Comparison of ENCODE assay signal across 8 mouse cellular contexts in the genomic region with DNA sequence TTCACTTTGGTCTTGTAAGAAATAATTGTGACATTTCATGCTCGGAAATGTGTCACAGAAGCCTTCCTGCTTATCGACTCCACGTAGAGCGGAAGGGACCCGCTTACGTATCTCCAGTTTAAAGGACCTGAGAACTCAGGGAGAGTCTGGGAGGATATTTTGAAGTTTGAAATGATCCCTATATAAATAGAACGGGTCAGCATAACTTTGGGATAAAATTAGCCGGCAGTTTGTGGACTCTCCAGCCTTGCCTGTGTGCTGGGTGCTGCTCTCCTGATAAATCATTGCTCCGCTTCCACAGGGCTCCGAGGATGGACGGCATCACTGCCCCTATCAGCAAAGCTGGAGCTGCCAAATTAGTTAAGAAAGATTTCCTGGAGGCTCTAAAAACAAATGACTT. TPM values are rescaled to one million over a fixed set of nuclear protein-coding genes. Genes with fewer than 3 reads are reported as not detected.
DNase-seq lines count a peak whose midpoint lies in the region; ATAC-seq and TF ChIP-seq lines count a peak whose summit lies in the region.

No protein-coding gene starts in this region.

- H3K9me3 ChIP-seq in lung, embryonic 14.5 days (ENCODE audit: low read depth, low read length), result no peaks in the 10 kb centered on the region
- no peaks in the 10 kb centered on the region for H3K9me3 ChIP-seq in neural tube, embryonic 12.5 days

- H3K4me3 ChIP-seq in lung, embryonic 14.5 days (ENCODE audit: low read depth, low read length), result peak overlapping the region; percentile 37
- peak overlapping the region; percentile 21 for H3K4me3 ChIP-seq in neural tube, embryonic 12.5 days

- DNase-seq in lung, embryonic 14.5 days, result peak; percentile 62
- no peak for DNase-seq in lung, adult 18-20 months
- peak; percentile 20 to 45 for DNase-seq in heart, adult 9 months (ENCODE audit: low spot score in 2 of 2)
- DNase-seq in kidney, postnatal 14 days, result peak; percentile 12
- DNase-seq in right cerebral cortex, postnatal 10 days (ENCODE audit: low spot score in 2 of 2), result no peak
- no peak for DNase-seq in spleen, postnatal 10 days (ENCODE audit: low spot score in 2 of 2)
- DNase-seq in T-cell, adult 2 months (ENCODE audit: low spot score), result no peak

- TF ChIP-seq CTCF in lung, embryonic 14.5 days (IDR thresholded peaks at IDR 0.05; ENCODE audit: low read depth), result no peak

- H3K27me3 ChIP-seq in lung, embryonic 14.5 days (ENCODE audit: insufficient read depth, low read length), result no peaks in the 10 kb centered on the region
- no peaks in the 10 kb centered on the region for H3K27me3 ChIP-seq in neural tube, embryonic 12.5 days (replicated peaks)

- H3K4me2 ChIP-seq in lung, embryonic 14.5 days, result peak overlapping the region; percentile 71
- peak overlapping the region; percentile 56 for H3K4me2 ChIP-seq in neural tube, embryonic 12.5 days (replicated peaks)

- H3K36me3 ChIP-seq in lung, embryonic 14.5 days (ENCODE audit: insufficient read depth), result no peaks in the 10 kb centered on the region
- H3K36me3 ChIP-seq in neural tube, embryonic 12.5 days, result no peaks in the 10 kb centered on the region

- H3K27ac ChIP-seq in lung, embryonic 14.5 days (ENCODE audit: low read depth), result peak overlapping the region; percentile 18; the same call in 1 of the 2 replicates
- H3K27ac ChIP-seq in neural tube, embryonic 12.5 days, result no peak overlapping the region

- 3% methylated on average over 11 of the region's 11 CpGs for WGBS in lung, embryonic 14.5 days
- WGBS in neural tube, embryonic 12.5 days, result 10% methylated on average over 11 of the region's 11 CpGs

- no peaks in the 10 kb centered on the region; the same call in 1 of the 2 replicates for H3K4me1 ChIP-seq in lung, embryonic 14.5 days (ENCODE audit: insufficient read depth)
- H3K4me1 ChIP-seq in neural tube, embryonic 12.5 days, result peaks cover 8% of the 10 kb centered on the region; the same call in 1 of the 2 replicates

- peak overlapping the region; percentile 50 for H3K9ac ChIP-seq in lung, embryonic 14.5 days
- peak overlapping the region; percentile 35; the same call in 1 of the 2 replicates for H3K9ac ChIP-seq in neural tube, embryonic 12.5 days

- ATAC-seq in lung, embryonic 14.5 days (ENCODE audit: insufficient read depth), result peak; percentile 57; the same call in 1 of the 2 replicates
- ATAC-seq in neural tube, embryonic 12.5 days (ENCODE audit: low FRiP score, low read depth), result no peak

RNA-seq across cellular contexts. Expression of gene Asb4, which starts 7.1 kb away (rescaled TPM):
- 8.6 and 10.8 TPM in 2 replicates for polyA plus RNA-seq in lung, embryonic 14.5 days (2014; fragmentation: Nextera tagmentation; extraction: Ambion mirVana)
- 21.2 and 22.7 TPM in 2 replicates for polyA plus RNA-seq in neural tube, embryonic 12.5 days (2016; fragmentation: Nextera tagmentation; extraction: Ambion mirVana)

Comparison
In these comparisons a context has a peak if more than half of its experiments do, and no peak if none do; other contexts are left out.
1. DNase-seq: peak in lung, embryonic 14.5 days (single experiment), heart, adult 9 months (2 of 2) and kidney, postnatal 14 days (single experiment); none in lung, adult 18-20 months (0 of 2), right cerebral cortex, postnatal 10 days (0 of 2), spleen, postnatal 10 days (0 of 2) and T-cell, adult 2 months (single experiment).